Mouse (Mus musculus) small intestine, adult 2 months (tissue): ENCODE measurements at regions not wholly inside any gene's neighbourhood (a gene's known extent, or its start where the extent isn't known, plus 50 kb on each side); places are given as distances from the start of the nearest gene placed in this dataset.

Experiments
- H3K27ac ChIP-seq: fragments of 200-500 bp; 2 replicates; pipeline ENCODE4 v1.5.1; 2012; ENCODE audit warnings: low read depth, low read length, control low read depth, inconsistent platforms; ENCODE audit not compliant: insufficient read depth
- H3K27me3 ChIP-seq: fragments of 200-500 bp; 2 replicates; pipeline ENCODE4 v1.6.1; 2012; ENCODE audit warnings: mild to moderate bottlenecking, moderate library complexity, low read length, inconsistent platforms; ENCODE audit not compliant: control insufficient read depth, insufficient read depth
- H3K36me3 ChIP-seq: fragments of 200-500 bp; 2 replicates; pipeline ENCODE4 v1.6.1; 2012; ENCODE audit warnings: mild to moderate bottlenecking, low read length, control low read depth, inconsistent platforms; ENCODE audit not compliant: control insufficient read depth, insufficient read depth
- H3K4me1 ChIP-seq: fragments of 200-500 bp; 2 replicates; pipeline ENCODE4 v1.6.1; 2012; ENCODE audit warnings: low read length, inconsistent platforms, mixed read lengths; ENCODE audit not compliant: control insufficient read depth, insufficient read depth, insufficient read length
- H3K4me3 ChIP-seq: fragments of 200-500 bp; 2 replicates; pipeline ENCODE4 v1.5.1; 2012; ENCODE audit warnings: low read depth, mild to moderate bottlenecking, control low read depth, inconsistent platforms, low read length, moderate library complexity
- CTCF ChIP-seq: fragments of 200-500 bp; IDR thresholded peaks from 2 replicates; pipeline ENCODE4 v1.5.1; 2012; ENCODE audit warnings: low read depth, mild to moderate bottlenecking, control low read depth, inconsistent platforms, low read length, moderate library complexity, mixed read lengths; ENCODE audit not compliant: insufficient replicate concordance, insufficient read length; ENCODE audit errors: extremely low read depth
- POLR2A ChIP-seq: fragments of 200-500 bp; IDR thresholded peaks from 2 replicates; pipeline ENCODE4 v1.6.1; 2012; ENCODE audit warnings: low read depth, mild to moderate bottlenecking, control low read depth, inconsistent platforms, low read length, moderate library complexity
- WGBS: fragments of 180-500 bp; shearing (Covaris S2); methylation state at CpG from one replicate; pipeline ENCODE4 v1.1.7; 2018; 5-methylcytosine and 5-hydroxymethylcytosine counted together

DNA sequence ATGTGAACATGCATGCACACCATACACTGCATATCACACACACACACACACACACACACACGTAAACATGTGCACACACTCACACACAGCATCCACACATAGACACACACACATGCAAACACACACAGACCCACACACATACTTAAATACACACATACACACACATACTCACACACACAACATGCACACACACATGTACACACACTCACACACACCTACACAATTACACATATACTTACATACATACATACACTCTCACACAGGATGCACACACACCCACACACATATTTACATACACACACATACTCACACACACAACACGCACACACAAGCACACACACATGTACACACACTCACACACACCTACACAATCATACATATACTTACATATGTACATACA, 54.1 kb upstream of the Adrb1 start:
- TF ChIP-seq POLR2A (no peak), CTCF (no peak)
- H3K4me3 ChIP-seq = no peak overlapping the region
- no peaks in the 10 kb centered on the region for H3K36me3 ChIP-seq
- 93% methylated on average over 2 of the region's 2 CpGs for WGBS
- H3K27ac ChIP-seq = no peak overlapping the region
- H3K4me1 ChIP-seq = no peaks in the 10 kb centered on the region
- H3K27me3 ChIP-seq = no peaks in the 10 kb centered on the region

DNA sequence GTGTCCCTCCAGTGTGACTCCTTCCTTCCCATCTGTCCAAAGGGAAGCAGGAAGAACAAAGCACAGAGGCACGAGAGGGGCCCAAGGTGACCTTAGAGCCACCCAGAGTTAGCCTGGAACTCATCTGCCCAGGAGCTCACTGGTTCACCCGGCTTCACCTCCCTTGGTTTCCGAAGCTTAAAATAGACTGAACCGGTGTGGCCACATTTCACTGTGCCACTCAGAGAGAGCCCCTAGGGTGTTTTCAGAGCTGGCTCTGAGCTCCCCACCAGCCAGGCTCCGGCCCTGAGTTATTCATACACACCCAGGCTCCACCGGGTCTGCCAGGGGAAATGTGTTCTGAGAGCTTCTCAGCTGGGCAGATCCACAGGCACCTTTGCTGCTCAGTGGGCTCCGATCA, 53.0 kb upstream of the Adrb1 start:
- Histone ChIP-seq H3K4me1 (no peaks in the 10 kb centered on the region), H3K36me3 (no peaks in the 10 kb centered on the region), H3K27me3 (no peaks in the 10 kb centered on the region), H3K4me3 (no peak overlapping the region), H3K27ac (no peak overlapping the region)
- 57% methylated on average over 7 of the region's 7 CpGs for WGBS
- no peak for TF ChIP-seq CTCF
- no peak for TF ChIP-seq POLR2A

DNA sequence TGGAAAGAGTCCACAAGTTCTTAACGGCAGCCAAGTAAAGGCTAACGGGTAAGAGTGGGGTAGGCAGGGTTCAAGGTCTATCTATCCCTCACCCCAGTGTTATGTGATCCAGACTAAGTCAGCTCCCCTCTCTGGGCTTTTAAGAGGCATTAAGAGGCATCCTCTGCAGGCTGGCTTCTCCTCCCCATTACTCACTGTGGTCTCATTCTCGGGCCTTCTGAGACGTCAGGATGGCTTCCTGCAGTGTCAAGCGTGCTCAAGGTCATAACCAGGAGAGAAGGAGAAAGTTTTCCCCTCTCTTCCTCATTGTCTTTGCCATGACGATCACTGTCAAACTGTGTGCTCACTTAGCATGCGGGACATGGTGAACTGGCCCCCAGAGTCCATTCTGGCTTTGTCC, 52.5 kb upstream of the Adrb1 start:
- no peaks in the 10 kb centered on the region for H3K36me3 ChIP-seq
- no peaks in the 10 kb centered on the region for H3K4me1 ChIP-seq
- 71% methylated on average over 7 of the region's 7 CpGs for WGBS
- no peak overlapping the region for H3K4me3 ChIP-seq
- no peaks in the 10 kb centered on the region for H3K27me3 ChIP-seq
- H3K27ac ChIP-seq = no peak overlapping the region
- no peak for TF ChIP-seq POLR2A
- TF ChIP-seq CTCF = no peak
